Mouse (Mus musculus) liver, embryonic 13.5 days (tissue): Measurements from ENCODE around the gene Chkb. TPM values are rescaled to one million over a fixed set of nuclear protein-coding genes. Genes with fewer than 3 reads are reported as not detected.

Experiments
- ATAC-seq: fragments of 200-750 bp; cut with Nextera tagmentation; 2 replicates; pipeline ENCODE4 v1.8.0; 2017; ENCODE audit warnings: low read depth, mild to moderate bottlenecking, moderate number of reproducible peaks, moderate library complexity
- DNase-seq: peaks from one replicate; pipeline ENCODE4 v3.0.0; 2022
- H3K27ac ChIP-seq: fragments of 300-500 bp; sonication (generic); 2 replicates; pipeline ENCODE4 v1.5.1; 2015; ENCODE audit warnings: moderate library complexity, mild to moderate bottlenecking, inconsistent platforms
- H3K27me3 ChIP-seq: fragments of 300-500 bp; sonication (generic); 2 replicates; pipeline ENCODE4 v1.6.1; 2015; ENCODE audit warnings: mild to moderate bottlenecking, inconsistent platforms
- H3K36me3 ChIP-seq: fragments of 300-500 bp; sonication (generic); 2 replicates; pipeline ENCODE4 v1.6.1; 2015; ENCODE audit warnings: mild to moderate bottlenecking, inconsistent platforms
- H3K4me1 ChIP-seq: fragments of 300-500 bp; sonication (generic); replicated peaks from 2 replicates; pipeline ENCODE4 v1.6.1; 2015; ENCODE audit warnings: inconsistent platforms
- H3K4me2 ChIP-seq: fragments of 300-500 bp; sonication (generic); 2 replicates; pipeline ENCODE4 v1.6.1; 2015; ENCODE audit warnings: inconsistent platforms, mild to moderate bottlenecking, moderate library complexity
- H3K4me3 ChIP-seq: fragments of 300-500 bp; sonication (generic); replicated peaks from 2 replicates; pipeline ENCODE4 v1.5.1; 2015; ENCODE audit warnings: mild to moderate bottlenecking, inconsistent platforms
- H3K9ac ChIP-seq: fragments of 300-500 bp; sonication (generic); 2 replicates; pipeline ENCODE4 v1.6.1; 2015; ENCODE audit warnings: mild to moderate bottlenecking, inconsistent platforms
- H3K9me3 ChIP-seq: fragments of 300-500 bp; sonication (generic); replicated peaks from 2 replicates; pipeline ENCODE4 v1.6.1; 2016; ENCODE audit warnings: inconsistent platforms
- WGBS: fragments of 180-500 bp; shearing (Covaris S2); methylation state at CpG from one replicate; pipeline ENCODE4 v1.1.7; 2015; ENCODE audit not compliant: insufficient replicate concordance; 5-methylcytosine and 5-hydroxymethylcytosine counted together
- polyA plus RNA-seq: library from polyadenylated mRNA; unstranded; fragments of >200 nt; fragmentation: Nextera tagmentation; extraction: Ambion mirVana; gene quantifications from 2 replicates; pipeline ENCODE4 v1.2.1, GENCODE M21; 2015

The Chkb gene
- polyA plus RNA-seq, 1 experiment from 2014 or later, result 27.3 TPM

DNA sequence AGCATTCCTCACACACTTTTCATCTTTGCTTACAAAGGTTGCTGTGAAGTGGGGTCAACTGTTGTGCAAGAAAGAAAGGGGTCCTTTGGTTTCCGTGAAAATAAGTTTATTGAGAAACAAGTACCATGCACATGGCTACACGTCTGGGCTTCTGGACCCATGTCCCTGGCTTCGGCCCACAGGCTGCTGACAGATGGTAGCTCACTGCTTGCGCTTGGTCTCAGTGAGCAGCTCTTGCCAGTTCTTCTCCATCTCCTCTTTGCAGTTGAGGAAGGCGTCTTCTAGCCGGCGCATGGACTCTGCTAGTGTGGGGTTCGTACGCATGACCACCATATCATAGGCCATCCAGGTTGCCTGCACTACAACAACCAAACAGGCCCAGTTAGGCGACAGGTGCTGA is 39.6 kb downstream of the Chkb start:
- Histone ChIP-seq H3K36me3 (no peaks in the 10 kb centered on the region), H3K27ac (no peak overlapping the region), H3K27me3 (peaks cover 12% of the 10 kb centered on the region; the same call in 1 of the 2 replicates), H3K4me2 (no peak overlapping the region), H3K9ac (no peak overlapping the region), H3K4me1 (no peaks in the 10 kb centered on the region), H3K4me3 (no peak overlapping the region), H3K9me3 (no peaks in the 10 kb centered on the region)
- DNase-seq, result no peak
- no peak for ATAC-seq
- WGBS, result 78% methylated on average over 10 of the region's 10 CpGs

GRCm38 (mm10) chr15:89387127-89387526 is 42.6 kb downstream of the Chkb start:
- Histone ChIP-seq H3K9ac (no peak overlapping the region), H3K4me2 (no peak overlapping the region), H3K27ac (no peak overlapping the region), H3K9me3 (no peaks in the 10 kb centered on the region), H3K36me3 (no peaks in the 10 kb centered on the region), H3K4me3 (no peak overlapping the region), H3K4me1 (no peaks in the 10 kb centered on the region), H3K27me3 (peaks cover 14% of the 10 kb centered on the region)
- ATAC-seq (no peak), DNase-seq (no peak)
- 37% methylated on average over 12 of the region's 12 CpGs for WGBS

DNA sequence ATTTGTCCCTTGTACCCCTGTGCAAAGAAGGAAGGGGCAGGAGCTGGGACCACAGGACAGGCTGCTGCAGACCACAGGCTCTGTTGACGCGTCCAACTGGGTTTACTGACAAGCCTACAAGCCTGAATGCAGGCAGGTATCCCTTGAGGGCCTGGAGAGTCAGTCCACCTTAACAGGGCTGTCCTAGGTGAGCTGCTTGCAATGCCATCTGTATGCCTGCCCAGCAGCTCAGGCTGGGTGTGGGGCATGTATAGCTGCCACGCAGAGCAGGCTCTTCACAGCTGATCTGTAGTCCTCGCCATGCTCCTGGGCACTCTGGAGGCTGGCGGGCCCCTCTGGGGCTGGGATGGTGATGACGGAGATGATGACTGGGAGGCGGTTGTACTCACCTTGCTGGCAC is 45.1 kb downstream of the Chkb start, which contains the start of gene Klhdc7b:
Klhdc7b (plus strand) TSS at position 301 of the 400 bp plus-strand sequence.
- Histone ChIP-seq H3K9me3 (no peaks in the 10 kb centered on the region), H3K9ac (no peak within 1 kb of the TSS), H3K36me3 (no peaks in the 10 kb centered on the region), H3K4me2 (no peak within 1 kb of the TSS), H3K27me3 (peaks cover 16% of the 10 kb centered on the region), H3K4me1 (peaks cover 1% of the 10 kb centered on the region), H3K4me3 (no peak within 1 kb of the TSS), H3K27ac (no peak within 1 kb of the TSS)
- ATAC-seq (no peak), DNase-seq (no peak)
- 64% methylated on average over 7 of the region's 7 CpGs for WGBS

DNA sequence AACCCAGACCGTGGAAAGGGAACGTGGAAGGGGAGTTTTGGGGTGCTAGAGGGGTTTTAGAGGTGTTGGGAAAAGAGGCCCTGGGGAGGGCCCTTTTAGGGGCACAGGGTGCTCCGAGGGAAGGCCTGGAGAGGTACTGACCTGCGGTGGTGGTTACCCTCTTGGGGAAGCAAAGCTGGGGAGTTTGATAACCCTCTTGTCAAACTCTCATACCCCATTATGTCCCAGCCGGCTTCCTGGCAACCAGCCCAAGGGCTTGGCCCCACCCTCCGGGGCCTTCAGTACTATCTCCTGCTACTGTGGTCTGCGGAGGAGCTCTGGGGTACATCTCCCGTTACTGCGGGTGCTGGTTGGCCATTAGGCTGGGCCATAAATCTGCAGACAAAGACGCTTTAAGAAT is 50.3 kb downstream of the Chkb start:
- DNase-seq, result no peak
- peak; percentile 61 for ATAC-seq
- Histone ChIP-seq H3K36me3 (no peaks in the 10 kb centered on the region), H3K4me3 (peak overlapping the region; percentile 50), H3K9ac (peak overlapping the region; percentile 47), H3K9me3 (no peaks in the 10 kb centered on the region), H3K4me2 (peak overlapping the region; percentile 69), H3K27ac (no peak overlapping the region), H3K4me1 (peaks cover 31% of the 10 kb centered on the region), H3K27me3 (peaks cover 43% of the 10 kb centered on the region)
- 5% methylated on average over 10 of the region's 10 CpGs for WGBS

DNA sequence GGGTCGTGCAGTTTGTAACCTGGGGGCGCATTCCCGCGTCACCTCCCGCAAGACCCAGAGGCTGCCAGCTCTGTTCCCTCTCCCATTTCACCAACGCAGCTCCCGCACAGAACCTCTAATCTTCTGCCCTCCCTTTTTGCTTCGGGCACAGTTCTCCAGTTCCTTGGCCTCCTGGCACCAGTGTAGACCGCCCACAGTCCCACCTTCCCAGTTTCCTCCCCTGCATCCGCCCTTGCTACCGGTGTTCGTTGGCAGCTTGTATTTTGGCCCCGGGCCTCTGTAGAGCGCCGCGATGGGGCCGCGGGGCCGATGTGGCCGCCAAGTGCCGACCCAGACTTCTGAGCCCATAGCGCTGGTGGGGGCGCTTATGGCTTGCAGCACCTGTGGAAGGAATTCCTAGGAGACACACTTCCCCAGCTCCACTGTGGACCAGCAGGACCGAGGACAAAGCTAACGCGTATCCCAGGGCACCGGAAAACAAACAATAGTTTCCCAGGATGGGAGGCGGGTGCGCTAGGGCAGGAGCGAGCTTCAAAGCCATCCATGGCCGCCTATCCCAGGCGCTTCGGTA is 50.8 kb downstream of the Chkb start, which contains the start of gene Odf3b:
Odf3b (minus strand) TSS at position 452 of the 571 bp plus-strand sequence.
- Histone ChIP-seq H3K27me3 (peaks cover 43% of the 10 kb centered on the region), H3K4me3 (peak within 1 kb of the TSS; percentile 50), H3K9me3 (no peaks in the 10 kb centered on the region), H3K4me2 (peak within 1 kb of the TSS; percentile 69), H3K9ac (peak within 1 kb of the TSS; percentile 47), H3K4me1 (peaks cover 36% of the 10 kb centered on the region), H3K27ac (no peak within 1 kb of the TSS), H3K36me3 (no peaks in the 10 kb centered on the region)
- ATAC-seq (no peak; the same call in 1 of the 2 replicates), DNase-seq (no peak)
- 2% methylated on average over 32 of the region's 33 CpGs for WGBS

DNA sequence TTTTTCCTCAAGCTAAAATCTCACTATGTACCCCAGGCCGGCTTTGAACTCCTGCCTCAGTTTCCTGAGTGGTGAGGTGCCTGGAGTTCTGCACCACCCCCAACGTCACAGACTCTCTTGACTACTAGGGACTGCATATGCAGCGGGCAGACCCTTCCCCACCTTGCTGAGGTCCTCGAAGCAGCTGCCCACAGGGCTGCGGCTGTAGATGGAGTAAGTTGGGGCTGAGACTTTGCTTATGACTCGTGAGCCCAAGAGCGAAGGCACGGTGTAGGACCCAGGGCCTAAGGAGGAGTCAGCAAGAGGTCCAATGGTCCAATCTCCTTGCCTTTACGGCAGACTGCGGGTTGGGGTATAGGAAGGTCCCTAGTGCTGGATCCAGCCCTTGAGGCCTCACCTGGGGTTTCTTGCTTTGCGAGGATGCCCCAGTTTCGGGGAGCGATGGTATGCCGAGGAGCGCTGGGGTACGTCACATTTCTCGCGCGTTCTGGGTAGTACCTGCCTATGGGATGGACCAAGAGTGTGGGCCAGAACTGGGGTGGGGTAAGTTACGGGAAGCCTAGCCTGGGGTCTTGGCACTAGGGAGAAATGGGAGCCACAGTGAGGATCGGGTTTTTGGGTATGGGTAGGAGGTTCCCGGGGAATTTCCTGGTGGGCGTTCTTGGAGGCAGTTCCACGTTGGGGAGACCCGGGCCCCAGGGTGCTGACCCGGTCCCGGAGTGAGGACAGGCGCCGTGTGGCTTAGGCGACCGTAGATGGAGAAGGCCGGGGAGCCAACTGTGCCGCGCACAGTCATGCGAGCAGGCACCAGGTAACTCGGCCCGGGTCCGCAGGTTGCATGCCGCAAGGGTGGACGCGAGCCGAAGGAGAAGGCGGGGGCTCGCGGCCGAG is 51.5 kb downstream of the Chkb start:
- WGBS, result 20% methylated on average over 46 of the region's 46 CpGs
- Histone ChIP-seq H3K9ac (peak overlapping the region; percentile 47), H3K4me1 (peaks cover 40% of the 10 kb centered on the region), H3K4me3 (peak overlapping the region; percentile 50), H3K27ac (no peak overlapping the region), H3K9me3 (no peaks in the 10 kb centered on the region), H3K36me3 (no peaks in the 10 kb centered on the region), H3K27me3 (peaks cover 40% of the 10 kb centered on the region), H3K4me2 (peak overlapping the region; percentile 69)
- no peak for DNase-seq
- no peak for ATAC-seq

- Histone ChIP-seq H3K27ac (no peak overlapping the region), H3K4me2 (peak overlapping the region; percentile 69), H3K4me1 (peaks cover 49% of the 10 kb centered on the region), H3K36me3 (peaks cover 6% of the 10 kb centered on the region), H3K4me3 (no peak overlapping the region), H3K27me3 (peaks cover 40% of the 10 kb centered on the region), H3K9me3 (no peaks in the 10 kb centered on the region), H3K9ac (no peak overlapping the region)
- 8% methylated on average over 18 of the region's 18 CpGs for WGBS
- no peak for DNase-seq
- ATAC-seq, result no peak
Observed at GRCm38 (mm10) chr15:89377362-89377761, 52.3 kb downstream of the Chkb start.

- H3K27me3 ChIP-seq, result peaks cover 40% of the 10 kb centered on the region
- peak within 1 kb of the TSS; percentile 69 for H3K4me2 ChIP-seq
- H3K4me1 ChIP-seq, result peaks cover 53% of the 10 kb centered on the region
- H3K36me3 ChIP-seq, result peaks cover 10% of the 10 kb centered on the region
- H3K9ac ChIP-seq, result no peak within 1 kb of the TSS
- DNase-seq, result no peak
- no peak for ATAC-seq
- no peak within 1 kb of the TSS for H3K4me3 ChIP-seq
- no peaks in the 10 kb centered on the region for H3K9me3 ChIP-seq
- no peak within 1 kb of the TSS for H3K27ac ChIP-seq
- 43% methylated on average over 16 of the region's 16 CpGs for WGBS
Observed at GRCm38 (mm10) chr15:89376957-89377356, 52.8 kb downstream of the Chkb start, which contains the start of gene Tymp. Tymp (minus strand) TSS chr15:89377039.

Other genes with a start within 250 kb of the Chkb start
- gene Plxnb2, start 249.1 kb downstream of the Chkb start, polyA plus RNA-seq, result 20.2 and 21.2 TPM in 2 replicates
- 3.0 and 3.2 TPM in 2 replicates for gene Dennd6b, start 233.4 kb downstream of the Chkb start, polyA plus RNA-seq
- gene Ppp6r2, start 218.4 kb downstream of the Chkb start, polyA plus RNA-seq, result 16.2 and 17.1 TPM in 2 replicates
- 18.8 and 21.7 TPM in 2 replicates for gene Sbf1, start 114.6 kb downstream of the Chkb start, polyA plus RNA-seq
- 1.4 and 2.4 TPM in 2 replicates for gene Adm2, start 107.2 kb downstream of the Chkb start, polyA plus RNA-seq
- gene Miox, start 95.5 kb downstream of the Chkb start, polyA plus RNA-seq, result 5.6 and 6.8 TPM in 2 replicates
- 26.1 and 30.2 TPM in 2 replicates for gene Lmf2, start 74.2 kb downstream of the Chkb start, polyA plus RNA-seq
- gene Ncaph2, start 74.2 kb downstream of the Chkb start, polyA plus RNA-seq, result 114 and 131 TPM in 2 replicates
- gene Sco2, start 56.1 kb downstream of the Chkb start, polyA plus RNA-seq, result 4.1 and 4.5 TPM in 2 replicates
- 0.58 and 0.62 TPM in 2 replicates for gene Tymp, start 52.9 kb downstream of the Chkb start, polyA plus RNA-seq
- 0.56 and 0.59 TPM in 2 replicates for gene Odf3b, start 50.6 kb downstream of the Chkb start, polyA plus RNA-seq
- gene Klhdc7b, start 45.0 kb downstream of the Chkb start, polyA plus RNA-seq, result not detected in 2 replicates
- gene Syce3, start 19.4 kb downstream of the Chkb start, polyA plus RNA-seq, result not detected in 2 replicates
- gene Cpt1b, start 4.0 kb downstream of the Chkb start, polyA plus RNA-seq, result 1.9 and 2.5 TPM in 2 replicates
- gene C730034F03Rik, start 319 bp downstream of the Chkb start, polyA plus RNA-seq, result 1.1 and 1.5 TPM in 2 replicates
- gene Gm44502, start 212 bp downstream of the Chkb start, polyA plus RNA-seq, result 0.13 TPM in 1 of 2 replicates, not detected in the other
- 0.12 and 0.14 TPM in 2 replicates for gene Mapk8ip2, start 24.0 kb upstream of the Chkb start, polyA plus RNA-seq
- gene Arsa, start 47.5 kb upstream of the Chkb start, polyA plus RNA-seq, result 4.8 and 4.9 TPM in 2 replicates
- 0.23 and 0.43 TPM in 2 replicates for gene Shank3, start 69.7 kb upstream of the Chkb start, polyA plus RNA-seq
- 0.06 TPM in 1 of 2 replicates, not detected in the other for gene Acr, start 138.4 kb upstream of the Chkb start, polyA plus RNA-seq
- gene Rabl2, start 162.0 kb upstream of the Chkb start, polyA plus RNA-seq, result 7.1 and 9.1 TPM in 2 replicates